Mouse (Mus musculus): ENCODE data around the gene Zfp986. TPM values are rescaled to one million over a fixed set of nuclear protein-coding genes. Genes with fewer than 3 reads are reported as not detected.
"Not testable (repeated sequence)": the region's sequence is repeated elsewhere in the genome, so short reads cannot be mapped to it uniquely, and the experiment has no call there.

Zfp986 gene
- total and polyA plus RNA-seq, 2 experiments from 2014 or later = 0.27 TPM; not detected in 1

- ATAC-seq (ENCODE audit: low FRiP score); H3K36me3 ChIP-seq (ENCODE audit: insufficient read depth, low read length); H3K27ac ChIP-seq (ENCODE audit: low read depth, low read length); H3K4me1 ChIP-seq (ENCODE audit: insufficient read depth, low read length); H3K9me3 ChIP-seq (ENCODE audit: low read length); H3K4me3 ChIP-seq (ENCODE audit: low read depth, low read length); DNase-seq (ENCODE audit: low spot score); H3K9ac ChIP-seq (replicated peaks; ENCODE audit: low read length, poor library complexity, severe bottlenecking); H3K27me3 ChIP-seq (ENCODE audit: insufficient read depth, low read length); H3K4me2 ChIP-seq (ENCODE audit: low read depth, low read length, poor library complexity, severe bottlenecking): not testable (repeated sequence)
- 80% methylated on average over 3 of the region's 3 CpGs for WGBS
Measured at GRCm38 (mm10) chr4:145848891-145849214, 19.7 kb upstream of the Zfp986 start.

GRCm38 (mm10) chr4:145851421-145851820, 17.2 kb upstream of the Zfp986 start:
- DNase-seq (ENCODE audit: low spot score); H3K4me1 ChIP-seq (ENCODE audit: insufficient read depth, low read length); H3K4me2 ChIP-seq (ENCODE audit: low read depth, low read length, poor library complexity, severe bottlenecking); H3K27me3 ChIP-seq (ENCODE audit: insufficient read depth, low read length); H3K9ac ChIP-seq (replicated peaks; ENCODE audit: low read length, poor library complexity, severe bottlenecking); ATAC-seq (ENCODE audit: low FRiP score); H3K4me3 ChIP-seq (ENCODE audit: low read depth, low read length); H3K9me3 ChIP-seq (ENCODE audit: low read length); H3K36me3 ChIP-seq (ENCODE audit: insufficient read depth, low read length); H3K27ac ChIP-seq (ENCODE audit: low read depth, low read length): not testable (repeated sequence)
- 65% methylated on average over 6 of the region's 9 CpGs for WGBS

GRCm38 (mm10) chr4:145863872-145864271, 4.7 kb upstream of the Zfp986 start:
- WGBS = 82% methylated on average over 5 of the region's 8 CpGs
- not testable (repeated sequence) for DNase-seq (ENCODE audit: low spot score); ATAC-seq (ENCODE audit: low FRiP score); H3K9ac ChIP-seq (replicated peaks; ENCODE audit: low read length, poor library complexity, severe bottlenecking); H3K4me3 ChIP-seq (ENCODE audit: low read depth, low read length); H3K36me3 ChIP-seq (ENCODE audit: insufficient read depth, low read length); H3K27ac ChIP-seq (ENCODE audit: low read depth, low read length); H3K4me1 ChIP-seq (ENCODE audit: insufficient read depth, low read length); H3K4me2 ChIP-seq (ENCODE audit: low read depth, low read length, poor library complexity, severe bottlenecking); H3K9me3 ChIP-seq (ENCODE audit: low read length); H3K27me3 ChIP-seq (ENCODE audit: insufficient read depth, low read length)

Other genes with a start within 250 kb of the Zfp986 start
- gene Zfp980, start 198.1 kb upstream of the Zfp986 start, total RNA-seq (2014; rRNA removed) = 0.14 TPM in 1 of 2 replicates, not detected in the other
- gene Zfp980, start 198.1 kb upstream of the Zfp986 start, polyA plus RNA-seq (2015; fragmentation: Nextera tagmentation; extraction: Ambion mirVana) = not detected in 2 replicates
- gene Zfp987, start 228.5 kb downstream of the Zfp986 start, total RNA-seq (2014; rRNA removed) = not detected in 2 replicates
- gene Zfp987, start 228.5 kb downstream of the Zfp986 start, polyA plus RNA-seq (2015; fragmentation: Nextera tagmentation; extraction: Ambion mirVana) = not detected in 2 replicates